Mouse (Mus musculus) myocyte (in vitro differentiated cells): ENCODE results near the gene Gm1043. TPM values are rescaled to one million over a fixed set of nuclear protein-coding genes. Genes with fewer than 3 reads are reported as not detected.

ENCODE experiments used
- H3K27me3 ChIP-seq: one replicate; pipeline ENCODE4 v1.6.1; 2011; ENCODE audit not compliant: control insufficient read depth, insufficient read depth, insufficient read length
- H3K36me3 ChIP-seq: one replicate; pipeline ENCODE4 v1.6.1; 2011; ENCODE audit not compliant: control insufficient read depth, insufficient read depth
- H3K4me2 ChIP-seq: one replicate; pipeline ENCODE4 v1.6.1; 2011; ENCODE audit warnings: low read depth, control low read depth
- H3K4me3 ChIP-seq: one replicate; pipeline ENCODE4 v1.5.1; 2011; ENCODE audit warnings: mild to moderate bottlenecking, control low read depth, moderate library complexity
- H3K79me2 ChIP-seq: one replicate; pipeline ENCODE4 v1.6.1; 2011; ENCODE audit not compliant: control insufficient read depth, insufficient read depth
- H3ac ChIP-seq: one replicate; pipeline ENCODE4 v1.6.1; 2011; ENCODE audit not compliant: control insufficient read depth, insufficient read length
- CEBPB ChIP-seq: IDR thresholded peaks from 2 replicates; pipeline ENCODE4 v1.6.1; 2011; ENCODE audit warnings: mild to moderate bottlenecking, moderate library complexity; ENCODE audit not compliant: poor library complexity, insufficient read depth, severe bottlenecking
- E2F4 ChIP-seq: IDR thresholded peaks from one replicate; pipeline ENCODE4 v1.6.1; 2011; ENCODE audit warnings: mild to moderate bottlenecking, control low read depth, moderate library complexity; ENCODE audit not compliant: insufficient read depth
- MAX ChIP-seq: IDR thresholded peaks from one replicate; pipeline ENCODE4 v1.6.1; 2011; ENCODE audit warnings: low read depth, mild to moderate bottlenecking, control low read depth
- MYOD1 ChIP-seq, 3 experiments: IDR thresholded peaks; one replicate each; pipeline ENCODE4 v1.6.1; 2011; ENCODE audit warnings: control low read depth in 2 of 3, low read depth in 2 of 3, mild to moderate bottlenecking in 2 of 3, moderate library complexity in 1 of 3; ENCODE audit not compliant: insufficient read length in 2 of 3, control insufficient read depth in 1 of 3
- MYOG ChIP-seq, 3 experiments: IDR thresholded peaks; one replicate each; pipeline ENCODE4 v1.6.1; 2011; ENCODE audit warnings: control low read depth in 2 of 3, low read depth in 2 of 3, mild to moderate bottlenecking in 2 of 3; ENCODE audit not compliant: insufficient read length in 2 of 3, control insufficient read depth in 1 of 3, insufficient read depth in 1 of 3
- POLR2A ChIP-seq: IDR thresholded peaks from one replicate; pipeline ENCODE4 v1.6.1; 2011; ENCODE audit warnings: low read depth, mild to moderate bottlenecking, control low read depth, moderate library complexity; ENCODE audit not compliant: insufficient read length
- POLR2AphosphoS2 ChIP-seq: IDR thresholded peaks from one replicate; pipeline ENCODE4 v1.6.1; 2011; ENCODE audit warnings: low read depth, control low read depth; ENCODE audit not compliant: insufficient read length
- REST ChIP-seq: IDR thresholded peaks from one replicate; pipeline ENCODE4 v1.6.1; 2011; ENCODE audit warnings: mild to moderate bottlenecking, control low read depth, moderate library complexity; ENCODE audit not compliant: insufficient read depth, insufficient read length
- SRF ChIP-seq: IDR thresholded peaks from one replicate; pipeline ENCODE4 v1.6.1; 2011; ENCODE audit warnings: low read depth; ENCODE audit not compliant: control insufficient read depth, insufficient read length
- TCF12 ChIP-seq: IDR thresholded peaks from one replicate; pipeline ENCODE4 v1.6.1; 2011; ENCODE audit warnings: mild to moderate bottlenecking, control low read depth; ENCODE audit not compliant: poor library complexity, insufficient read depth, severe bottlenecking
- TCF3 ChIP-seq: IDR thresholded peaks from one replicate; pipeline ENCODE4 v1.6.1; 2011; ENCODE audit warnings: low read depth, control low read depth; ENCODE audit not compliant: insufficient read length
- USF1 ChIP-seq: IDR thresholded peaks from one replicate; pipeline ENCODE4 v1.6.1; 2011; ENCODE audit warnings: low read depth, mild to moderate bottlenecking, control low read depth, moderate library complexity
- polyA plus RNA-seq: library from polyadenylated mRNA; unstranded; fragments of >200 nt; fragmentation: generic; extraction: Trizol; gene quantifications from one replicate; pipeline ENCODE4 v1.2.1, GENCODE M21; 2012; ENCODE audit warnings: missing spikeins

The Gm1043 gene
- polyA plus RNA-seq, 1 experiment: not detected

GRCm38 (mm10) chr5:37064454-37065449, 20.4 kb upstream of the Gm1043 start:
- TF ChIP-seq E2F4 (no peak), USF1 (no peak), CEBPB (no peak), REST (no peak)

GRCm38 (mm10) chr5:37066703-37067568, 18.2 kb upstream of the Gm1043 start:
- H3K36me3 ChIP-seq: no peaks in the 10 kb centered on the region
- H3K79me2 ChIP-seq: no peaks in the 10 kb centered on the region
- H3K4me2 ChIP-seq: no peak overlapping the region
- TF ChIP-seq MYOD1 (IDR thresholded peaks at IDR 0.05; ENCODE audit: control insufficient read depth in 1 of 3, insufficient read length in 2 of 3, low read depth in 2 of 3): no peak
- TF ChIP-seq CEBPB: 0 out of 2 replicates have a peak, but pooled peaks have one; percentile 9
- peaks cover 61% of the 10 kb centered on the region for H3K27me3 ChIP-seq
- H3ac ChIP-seq: no peak overlapping the region
- no peak overlapping the region for H3K4me3 ChIP-seq

More at GRCm38 (mm10) chr5:37064454-37065449, 20.4 kb upstream of the Gm1043 start:
- no peaks in the 10 kb centered on the region for H3K36me3 ChIP-seq
- H3K79me2 ChIP-seq: no peaks in the 10 kb centered on the region
- H3K4me3 ChIP-seq: no peak overlapping the region
- no peak overlapping the region for H3ac ChIP-seq
- H3K27me3 ChIP-seq: peaks cover 78% of the 10 kb centered on the region
- no peak overlapping the region for H3K4me2 ChIP-seq

- H3K36me3 ChIP-seq: no peaks in the 10 kb centered on the region
- peaks cover 15% of the 10 kb centered on the region for H3K27me3 ChIP-seq
- H3K4me2 ChIP-seq: no peak overlapping the region
- no peak overlapping the region for H3ac ChIP-seq
- TF ChIP-seq REST (no peak), TCF12 (no peak), MYOD1 (IDR thresholded peaks at IDR 0.05; ENCODE audit: control insufficient read depth in 1 of 3, insufficient read length in 2 of 3, low read depth in 2 of 3) (no peak), SRF (no peak), POLR2AphosphoS2 (no peak), MAX (no peak), MYOG (IDR thresholded peaks at IDR 0.05; ENCODE audit: control insufficient read depth in 1 of 3, insufficient read depth in 1 of 3, insufficient read length in 2 of 3, low read depth in 2 of 3) (no peak), CEBPB (no peak), USF1 (no peak), POLR2A (no peak), TCF3 (no peak), E2F4 (no peak)
- no peaks in the 10 kb centered on the region for H3K79me2 ChIP-seq
- no peak overlapping the region for H3K4me3 ChIP-seq
These were observed 11.5 kb upstream of the Gm1043 start for GRCm38 (mm10) chr5:37073660-37074059.

GRCm38 (mm10) chr5:37076692-37077329, 8.4 kb upstream of the Gm1043 start:
- no peak for TF ChIP-seq POLR2AphosphoS2
- TF ChIP-seq TCF3: peak; percentile 3
- TF ChIP-seq CEBPB: peak; percentile 23; the same call in 1 of the 2 replicates
- no peak for TF ChIP-seq REST
- peak; percentile 55 for TF ChIP-seq TCF12
- no peak for TF ChIP-seq E2F4
- TF ChIP-seq MYOG (IDR thresholded peaks at IDR 0.05; ENCODE audit: control insufficient read depth in 1 of 3, insufficient read depth in 1 of 3, insufficient read length in 2 of 3, low read depth in 2 of 3): peak; percentile 60 to 88 (median 73)
- peak; percentile 41 to 88 (median 74) for TF ChIP-seq MYOD1 (IDR thresholded peaks at IDR 0.05; ENCODE audit: control insufficient read depth in 1 of 3, insufficient read length in 2 of 3, low read depth in 2 of 3)
- TF ChIP-seq SRF: no peak
- TF ChIP-seq POLR2A: no peak

More at GRCm38 (mm10) chr5:37076692-37077329, 8.4 kb upstream of the Gm1043 start:
- H3K4me3 ChIP-seq: no peak overlapping the region
- no peak overlapping the region for H3ac ChIP-seq
- no peaks in the 10 kb centered on the region for H3K36me3 ChIP-seq
- no peaks in the 10 kb centered on the region for H3K79me2 ChIP-seq
- H3K4me2 ChIP-seq: peak overlapping the region; percentile 54
- no peaks in the 10 kb centered on the region for H3K27me3 ChIP-seq
